Mouse (Mus musculus) thymus, postnatal 36 days (tissue): ENCODE data around the gene Zmynd11.
"Not testable (repeated sequence)": the region's sequence is repeated elsewhere in the genome, so short reads cannot be mapped to it uniquely, and the experiment has no call there.

ENCODE experiments used
- DNase-seq, 2 experiments: peaks; one replicate each; pipeline ENCODE4 v3.0.0; 2022; ENCODE audit warnings: mixed read lengths in 2 of 2

Zmynd11 gene

GRCm38 (mm10) chr13:9764646-9765536, at the start of gene Zmynd11:
Gene Zmynd11, minus strand, starts transcription at chr13:9765330.
- peak; percentile 63 to 64 for DNase-seq

GRCm38 (mm10) chr13:9795889-9796631, 30.9 kb upstream of the Zmynd11 start:
- no peak for DNase-seq

GRCm38 (mm10) chr13:9786050-9786449, 20.9 kb upstream of the Zmynd11 start:
- no peak for DNase-seq

- no peak for DNase-seq
Measured at GRCm38 (mm10) chr13:9783717-9784116, 18.6 kb upstream of the Zmynd11 start.

GRCm38 (mm10) chr13:9775901-9776300, 10.8 kb upstream of the Zmynd11 start:
- peak; percentile 35 to 47 for DNase-seq

- no peak for DNase-seq
Measured at GRCm38 (mm10) chr13:9774077-9774476, 8.9 kb upstream of the Zmynd11 start.

- no peak for DNase-seq
Measured at GRCm38 (mm10) chr13:9767279-9767678, 2.1 kb upstream of the Zmynd11 start.

GRCm38 (mm10) chr13:9766497-9766896, 1.4 kb upstream of the Zmynd11 start:
- no peak for DNase-seq

GRCm38 (mm10) chr13:9765537-9765851, 364 bp upstream of the Zmynd11 start:
- no peak for DNase-seq

GRCm38 (mm10) chr13:9763828-9764645, 1.1 kb downstream of the Zmynd11 start:
- peak; percentile 78 to 86 for DNase-seq

GRCm38 (mm10) chr13:9763100-9763827, 1.9 kb downstream of the Zmynd11 start:
- DNase-seq: peak in 1 of 2 experiments; percentile 61

- DNase-seq: peak in 1 of 2 experiments; percentile 18
Measured at GRCm38 (mm10) chr13:9760057-9760456, 5.1 kb downstream of the Zmynd11 start.

- DNase-seq: no peak
Measured at GRCm38 (mm10) chr13:9757842-9758491, 7.2 kb downstream of the Zmynd11 start.

- no peak for DNase-seq
Measured at GRCm38 (mm10) chr13:9753706-9754105, 11.4 kb downstream of the Zmynd11 start.

GRCm38 (mm10) chr13:9750320-9750719, 14.8 kb downstream of the Zmynd11 start:
- DNase-seq: no peak

- DNase-seq: no peak
Measured at GRCm38 (mm10) chr13:9749796-9750195, 15.3 kb downstream of the Zmynd11 start.

- DNase-seq: no peak
Measured at GRCm38 (mm10) chr13:9738190-9738589, 26.9 kb downstream of the Zmynd11 start.

GRCm38 (mm10) chr13:9737024-9737423, 28.1 kb downstream of the Zmynd11 start:
- no peak for DNase-seq

GRCm38 (mm10) chr13:9732262-9732661, 32.9 kb downstream of the Zmynd11 start:
- DNase-seq: not testable (repeated sequence)

- no peak for DNase-seq
Measured at GRCm38 (mm10) chr13:9729073-9729472, 36.1 kb downstream of the Zmynd11 start.

- DNase-seq: no peak
Measured at GRCm38 (mm10) chr13:9715224-9715623, 49.9 kb downstream of the Zmynd11 start.
